Mouse (Mus musculus): ENCODE measurements around the gene Tmem128. TPM values are rescaled to one million over a fixed set of nuclear protein-coding genes. Genes with fewer than 3 reads are reported as not detected.
A peak's percentile ranks its signal among the peaks of the same experiment; 100 is the strongest.

Gene Tmem128
- total and polyA plus RNA-seq, 3 experiments, result 55.9 to 78.9 TPM; not detected in 1

DNA sequence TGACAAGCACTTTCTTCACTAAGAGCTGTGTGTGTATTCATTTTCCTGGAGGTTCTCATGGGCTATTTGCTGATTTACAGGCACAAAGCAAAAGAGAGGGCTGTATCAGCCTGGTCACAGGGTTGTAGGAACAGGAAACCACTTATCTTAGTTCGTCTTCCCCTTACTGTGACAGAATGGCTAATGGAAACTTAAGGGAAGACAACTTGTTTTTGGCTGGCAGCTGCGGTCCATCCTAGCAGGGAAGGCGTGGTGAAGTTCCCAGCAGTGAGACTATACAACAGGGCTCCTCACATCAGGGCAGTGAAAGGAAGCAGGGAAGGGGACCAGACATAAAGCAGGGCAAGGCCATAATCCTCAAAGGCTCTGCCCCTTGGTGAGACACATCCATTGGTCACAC is 4.3 kb upstream of the Tmem128 start:
- Histone ChIP-seq H3K36me3 (ENCODE audit: control insufficient read depth in 1 of 2, insufficient read depth in 2 of 2, low read length in 2 of 2) (peaks cover 0 to 7% of the 10 kb centered on the region in 2 experiments; a peak in 2 of 4 replicates), H3K27me3 (ENCODE audit: control insufficient read depth in 1 of 2, insufficient read depth in 2 of 2, low read length in 2 of 2) (no peaks in the 10 kb centered on the region), H3K27ac (ENCODE audit: control insufficient read depth, low read depth, low read length) (peak overlapping the region; percentile 16; the same call in 1 of the 2 replicates), H3K4me1 (ENCODE audit: control insufficient read depth in 1 of 2, insufficient read depth in 2 of 2, low read length in 2 of 2) (peaks cover 3 to 9% of the 10 kb centered on the region in 2 experiments; a peak in 2 of 4 replicates), H3K9ac (ENCODE audit: control insufficient read depth, low read depth, low read length, poor library complexity, severe bottlenecking) (no peak overlapping the region), H3K9me3 (replicated peaks; ENCODE audit: insufficient read depth, low read length) (no peaks in the 10 kb centered on the region), H3K4me3 (ENCODE audit: control insufficient read depth in 1 of 2, insufficient read depth in 1 of 2, low read depth in 2 of 2, low read length in 2 of 2) (peak overlapping the region in 1 of 2 experiments; percentile 39; a peak in 3 of 4 replicates), H3K79me2 (ENCODE audit: control insufficient read depth, insufficient read depth, low read length, poor library complexity) (peaks cover 8% of the 10 kb centered on the region)
- TF ChIP-seq JUND (IDR thresholded peaks at IDR 0.05; ENCODE audit: low read depth, low read length) (no peak), MXI1 (IDR thresholded peaks at IDR 0.05; ENCODE audit: low read depth, low read length) (no peak), E2F4 (IDR thresholded peaks at IDR 0.05; ENCODE audit: borderline replicate concordance, low read depth, low read length) (no peak), RCOR1 (IDR thresholded peaks at IDR 0.05; ENCODE audit: low read depth, low read length) (no peak; the same call in 1 of the 2 replicates), TAL1 (IDR thresholded peaks at IDR 0.05; ENCODE audit: low read length) (peak; percentile 33), HCFC1 (IDR thresholded peaks at IDR 0.05; ENCODE audit: low read depth, low read length) (no peak), POLR2AphosphoS5 (IDR thresholded peaks at IDR 0.05; ENCODE audit: borderline replicate concordance, low read depth, low read length) (no peak), MAZ (IDR thresholded peaks at IDR 0.05; ENCODE audit: low read depth, low read length) (no peak), SIN3A (IDR thresholded peaks at IDR 0.05; ENCODE audit: low read length) (0 out of 2 replicates have a peak, but pooled peaks have one; percentile 29), MAFK (IDR thresholded peaks at IDR 0.05; ENCODE audit: borderline replicate concordance, low read depth, low read length) (no peak), USF1 (IDR thresholded peaks at IDR 0.05; ENCODE audit: low read depth, low read length) (no peak), GATA1 (IDR thresholded peaks at IDR 0.05; ENCODE audit: low read depth, low read length) (peak; percentile 70; the same call in 1 of the 2 replicates), ZMIZ1 (IDR thresholded peaks at IDR 0.05; ENCODE audit: low read depth, low read length) (no peak), TBP (IDR thresholded peaks at IDR 0.05; ENCODE audit: low read depth, low read length) (no peak), EP300 (IDR thresholded peaks at IDR 0.05; ENCODE audit: low read depth in 1 of 2, low read length in 2 of 2) (peak; percentile 60 to 84), SMC3 (IDR thresholded peaks at IDR 0.05; ENCODE audit: low read depth, low read length) (no peak), TCF12 (IDR thresholded peaks at IDR 0.05; ENCODE audit: low read depth, low read length) (0 out of 2 replicates have a peak, but pooled peaks have one; percentile 26), CTCF (IDR thresholded peaks at IDR 0.05 in 2 of 3, conservative IDR thresholded peaks at IDR 0.05 in 1 of 3; ENCODE audit: control insufficient read depth in 1 of 3, insufficient read depth in 1 of 3, low read depth in 2 of 3, low read length in 3 of 3, poor library complexity in 1 of 3, severe bottlenecking in 1 of 3) (peak in 1 of 3 experiments; percentile 2; a peak in 1 of 6 replicates), ETS1 (IDR thresholded peaks at IDR 0.05; ENCODE audit: low read depth, low read length) (peak; percentile 51; the same call in 1 of the 2 replicates), MAX (IDR thresholded peaks at IDR 0.05; ENCODE audit: low read length) (0 out of 2 replicates have a peak, but pooled peaks have one; percentile 37), RAD21 (IDR thresholded peaks at IDR 0.05; ENCODE audit: low read depth, low read length) (no peak)
- peak; percentile 78 for DNase-seq (ENCODE audit: low read depth, low spot score)

DNA sequence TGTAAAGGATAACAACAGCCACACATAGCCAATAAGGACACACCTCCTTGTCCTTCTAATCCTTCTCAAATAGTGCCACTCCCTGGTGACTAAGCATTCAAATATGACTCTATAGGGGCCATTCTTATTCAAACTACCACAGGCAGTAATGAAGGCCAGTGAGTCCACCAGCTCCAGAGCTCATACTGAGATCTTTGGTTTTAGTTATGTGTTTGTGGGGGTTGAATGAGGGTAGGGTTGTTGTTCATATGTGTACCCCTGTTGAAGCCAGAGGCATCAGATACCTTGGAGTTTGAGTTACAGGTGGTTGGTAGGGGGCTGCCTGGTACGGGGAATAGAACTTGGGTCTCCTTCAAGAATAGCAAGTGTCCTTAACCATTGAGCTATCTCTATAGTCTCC is 3.4 kb upstream of the Tmem128 start:
- Histone ChIP-seq H3K79me2 (ENCODE audit: control insufficient read depth, insufficient read depth, low read length, poor library complexity) (peaks cover 14% of the 10 kb centered on the region), H3K9me3 (replicated peaks; ENCODE audit: insufficient read depth, low read length) (no peaks in the 10 kb centered on the region), H3K27me3 (ENCODE audit: control insufficient read depth in 1 of 2, insufficient read depth in 2 of 2, low read length in 2 of 2) (no peaks in the 10 kb centered on the region), H3K36me3 (ENCODE audit: control insufficient read depth in 1 of 2, insufficient read depth in 2 of 2, low read length in 2 of 2) (peaks cover 0 to 13% of the 10 kb centered on the region in 2 experiments; a peak in 2 of 4 replicates), H3K4me3 (ENCODE audit: control insufficient read depth in 1 of 2, insufficient read depth in 1 of 2, low read depth in 2 of 2, low read length in 2 of 2) (no peak overlapping the region), H3K27ac (ENCODE audit: control insufficient read depth, low read depth, low read length) (no peak overlapping the region), H3K9ac (ENCODE audit: control insufficient read depth, low read depth, low read length, poor library complexity, severe bottlenecking) (no peak overlapping the region), H3K4me1 (ENCODE audit: control insufficient read depth in 1 of 2, insufficient read depth in 2 of 2, low read length in 2 of 2) (peaks cover 3 to 14% of the 10 kb centered on the region in 2 experiments; a peak in 3 of 4 replicates)
- TF ChIP-seq NRF1 (IDR thresholded peaks at IDR 0.05; ENCODE audit: insufficient read depth, low read depth, low read length, poor library complexity, severe bottlenecking) (no peak), GATA1 (IDR thresholded peaks at IDR 0.05; ENCODE audit: low read depth, low read length) (no peak), E2F4 (IDR thresholded peaks at IDR 0.05; ENCODE audit: borderline replicate concordance, low read depth, low read length) (no peak), POLR2AphosphoS5 (IDR thresholded peaks at IDR 0.05; ENCODE audit: borderline replicate concordance, low read depth, low read length) (no peak), ETS1 (IDR thresholded peaks at IDR 0.05; ENCODE audit: low read depth, low read length) (no peak), RCOR1 (IDR thresholded peaks at IDR 0.05; ENCODE audit: low read depth, low read length) (no peak), BHLHE40 (IDR thresholded peaks at IDR 0.05; ENCODE audit: borderline replicate concordance, low read depth, low read length) (no peak), ZKSCAN1 (IDR thresholded peaks at IDR 0.05; ENCODE audit: low read depth, low read length) (no peak)
- no peak for DNase-seq (ENCODE audit: low read depth, low spot score)

Measured in MEL (cell line).